Mouse (Mus musculus) megakaryocyte-erythroid progenitor cell, adult 5-6 weeks (primary cell): Measurements from ENCODE around the gene Txnrd1. TPM values are rescaled to one million over a fixed set of nuclear protein-coding genes. Genes with fewer than 3 reads are reported as not detected.
A peak's percentile ranks its signal among the peaks of the same experiment; 100 is the strongest.

ENCODE experiments used
- ATAC-seq: replicated peaks from 2 replicates; pipeline ENCODE4 v1.8.0; 2016; ENCODE audit warnings: mild to moderate bottlenecking, inconsistent platforms; ENCODE audit not compliant: severe bottlenecking, poor library complexity, low FRiP score, low TSS enrichment
- total RNA-seq, 2 experiments: library from RNA; stranded (forward) in 1 of 2; stranded (reverse) in 1 of 2; fragments of 200-1000, 215-1000 nt in 1 of 2; fragments of >200 nt in 1 of 2; fragmentation: Nextera tagmentation in 1 of 2; gene quantifications; 2 replicates each; pipeline ENCODE4 v1.2.3; 2014 to 2017

The Txnrd1 gene
- 49.0 and 54.4 TPM in 2 replicates for total RNA-seq (2014; fragmentation: Nextera tagmentation)
- 88.2 and 94.7 TPM in 2 replicates for total RNA-seq (2017)

- ATAC-seq, result no peak
These were observed at the start of gene Txnrd1 for GRCm38 (mm10) chr10:82833926-82834325. Gene Txnrd1, plus strand, starts transcription at chr10:82833951.

GRCm38 (mm10) chr10:82789181-82789580 is 44.6 kb upstream of the Txnrd1 start:
- no peak for ATAC-seq

GRCm38 (mm10) chr10:82790504-82790903 is 43.2 kb upstream of the Txnrd1 start:
- ATAC-seq, result no peak

GRCm38 (mm10) chr10:82791713-82792112 is 42.0 kb upstream of the Txnrd1 start:
- no peak for ATAC-seq

GRCm38 (mm10) chr10:82792311-82792710 is 41.4 kb upstream of the Txnrd1 start:
- no peak for ATAC-seq

- peak; percentile 53; the same call in 1 of the 2 replicates for ATAC-seq
These were observed 38.5 kb upstream of the Txnrd1 start for GRCm38 (mm10) chr10:82795071-82795731.

- ATAC-seq, result no peak
These were observed 38.0 kb upstream of the Txnrd1 start for GRCm38 (mm10) chr10:82795767-82796166.

- no peak for ATAC-seq
These were observed 37.2 kb upstream of the Txnrd1 start for GRCm38 (mm10) chr10:82796471-82797118.

GRCm38 (mm10) chr10:82797119-82797491 is 36.6 kb upstream of the Txnrd1 start:
- ATAC-seq, result no peak

GRCm38 (mm10) chr10:82798312-82798933 is 35.3 kb upstream of the Txnrd1 start:
- ATAC-seq, result peak; percentile 57

GRCm38 (mm10) chr10:82800094-82800493 is 33.7 kb upstream of the Txnrd1 start:
- no peak for ATAC-seq

GRCm38 (mm10) chr10:82804396-82804795 is 29.4 kb upstream of the Txnrd1 start:
- no peak for ATAC-seq

GRCm38 (mm10) chr10:82805111-82805510 is 28.6 kb upstream of the Txnrd1 start:
- ATAC-seq, result no peak

- ATAC-seq, result no peak
These were observed 27.3 kb upstream of the Txnrd1 start for GRCm38 (mm10) chr10:82806414-82806813.

- ATAC-seq, result no peak
These were observed 26.5 kb upstream of the Txnrd1 start for GRCm38 (mm10) chr10:82807238-82807637.

GRCm38 (mm10) chr10:82808155-82808554 is 25.6 kb upstream of the Txnrd1 start:
- peak; percentile 63 for ATAC-seq

- ATAC-seq, result no peak
These were observed 24.9 kb upstream of the Txnrd1 start for GRCm38 (mm10) chr10:82808891-82809290.

- ATAC-seq, result no peak
These were observed 24.4 kb upstream of the Txnrd1 start for GRCm38 (mm10) chr10:82809352-82809751.

GRCm38 (mm10) chr10:82811855-82812431 is 21.8 kb upstream of the Txnrd1 start:
- ATAC-seq, result peak; percentile 60
